Mouse (Mus musculus) C2C12 (cell line): ENCODE results near the gene Hp1bp3.

Source experiments
- CEBPB ChIP-seq: IDR thresholded peaks from one replicate; pipeline ENCODE4 v1.6.1; 2011; ENCODE audit warnings: low read depth, mild to moderate bottlenecking, control low read depth, moderate library complexity
- CTCF ChIP-seq: IDR thresholded peaks from one replicate; pipeline ENCODE4 v1.5.1; 2011; ENCODE audit not compliant: control insufficient read depth, insufficient read depth, insufficient read length
- FOSL1 ChIP-seq: IDR thresholded peaks from one replicate; pipeline ENCODE4 v1.8.0; 2011; ENCODE audit warnings: mild to moderate bottlenecking, low read length; ENCODE audit not compliant: poor library complexity, insufficient read depth, severe bottlenecking
- MAX ChIP-seq: IDR thresholded peaks from one replicate; pipeline ENCODE4 v1.6.1; 2011; ENCODE audit warnings: mild to moderate bottlenecking, control low read depth
- MYOD1 ChIP-seq: IDR thresholded peaks from one replicate; pipeline ENCODE4 v1.6.1; 2011; ENCODE audit warnings: low read depth; ENCODE audit not compliant: control insufficient read depth, insufficient read length
- MYOG ChIP-seq: IDR thresholded peaks from one replicate; pipeline ENCODE4 v1.6.1; 2011; ENCODE audit not compliant: control insufficient read depth, insufficient read length; ENCODE audit errors: extremely low read depth
- USF1 ChIP-seq: IDR thresholded peaks from one replicate; pipeline ENCODE4 v1.6.1; 2011; ENCODE audit warnings: low read depth, mild to moderate bottlenecking, control low read depth, moderate library complexity

- TF ChIP-seq CTCF (no peak), MYOD1 (no peak), FOSL1 (no peak), MAX (no peak), CEBPB (no peak), USF1 (no peak), MYOG (no peak)
Observed at GRCm38 (mm10) chr4:138180719-138181118, 35.4 kb upstream of the Hp1bp3 start.
